Mouse (Mus musculus): ENCODE results near the gene Mars.

The Mars gene

GRCm38 (mm10) chr10:127311476-127312355 is at the start of gene Mars:
TSS of gene Mars (minus strand) at chr10:127311786.
- peak; percentile 98 for DNase-seq (ENCODE audit: low read depth, low spot score)

GRCm38 (mm10) chr10:127360714-127361113 is 49.1 kb upstream of the Mars start:
- DNase-seq (ENCODE audit: low read depth, low spot score): no peak

GRCm38 (mm10) chr10:127355336-127355735 is 43.8 kb upstream of the Mars start:
- no peak for DNase-seq (ENCODE audit: low read depth, low spot score)

- DNase-seq (ENCODE audit: low read depth, low spot score): no peak
Measured at GRCm38 (mm10) chr10:127353909-127354895, 42.6 kb upstream of the Mars start, which contains the start of gene Inhbe. TSS of gene Inhbe (minus strand) at chr10:127354411.

- no peak for DNase-seq (ENCODE audit: low read depth, low spot score)
Measured at GRCm38 (mm10) chr10:127352766-127353165, 41.2 kb upstream of the Mars start.

- DNase-seq (ENCODE audit: low read depth, low spot score): no peak
Measured at GRCm38 (mm10) chr10:127352187-127352586, 40.6 kb upstream of the Mars start.

GRCm38 (mm10) chr10:127351719-127352118 is 40.1 kb upstream of the Mars start:
- DNase-seq (ENCODE audit: low read depth, low spot score): no peak

- no peak for DNase-seq (ENCODE audit: low read depth, low spot score)
Measured at GRCm38 (mm10) chr10:127351285-127351595, 39.7 kb upstream of the Mars start.

GRCm38 (mm10) chr10:127350594-127351284 is 39.2 kb upstream of the Mars start:
- DNase-seq (ENCODE audit: low read depth, low spot score): peak; percentile 89

- no peak for DNase-seq (ENCODE audit: low read depth, low spot score)
Measured at GRCm38 (mm10) chr10:127349810-127350209, 38.2 kb upstream of the Mars start.

- DNase-seq (ENCODE audit: low read depth, low spot score): peak; percentile 70
Measured at GRCm38 (mm10) chr10:127348957-127349356, 37.4 kb upstream of the Mars start.

GRCm38 (mm10) chr10:127346173-127346572 is 34.6 kb upstream of the Mars start:
- no peak for DNase-seq (ENCODE audit: low read depth, low spot score)

- DNase-seq (ENCODE audit: low read depth, low spot score): no peak
Measured at GRCm38 (mm10) chr10:127343029-127343428, 31.4 kb upstream of the Mars start.

GRCm38 (mm10) chr10:127341891-127342639 is 30.5 kb upstream of the Mars start, which contains the start of gene Gli1:
TSS of gene Gli1 (minus strand) at chr10:127341974.
- DNase-seq (ENCODE audit: low read depth, low spot score): peak; percentile 95

- peak; percentile 65 for DNase-seq (ENCODE audit: low read depth, low spot score)
Measured at GRCm38 (mm10) chr10:127341360-127341690, 29.7 kb upstream of the Mars start.

GRCm38 (mm10) chr10:127340577-127341359 is 29.2 kb upstream of the Mars start:
- peak; percentile 64 for DNase-seq (ENCODE audit: low read depth, low spot score)

GRCm38 (mm10) chr10:127339683-127340576 is 28.3 kb upstream of the Mars start:
- peak; percentile 81 for DNase-seq (ENCODE audit: low read depth, low spot score)

GRCm38 (mm10) chr10:127338930-127339682 is 27.5 kb upstream of the Mars start:
- DNase-seq (ENCODE audit: low read depth, low spot score): peak; percentile 96
